Mouse (Mus musculus): ENCODE data around the gene Megf11.

Gene Megf11

DNA sequence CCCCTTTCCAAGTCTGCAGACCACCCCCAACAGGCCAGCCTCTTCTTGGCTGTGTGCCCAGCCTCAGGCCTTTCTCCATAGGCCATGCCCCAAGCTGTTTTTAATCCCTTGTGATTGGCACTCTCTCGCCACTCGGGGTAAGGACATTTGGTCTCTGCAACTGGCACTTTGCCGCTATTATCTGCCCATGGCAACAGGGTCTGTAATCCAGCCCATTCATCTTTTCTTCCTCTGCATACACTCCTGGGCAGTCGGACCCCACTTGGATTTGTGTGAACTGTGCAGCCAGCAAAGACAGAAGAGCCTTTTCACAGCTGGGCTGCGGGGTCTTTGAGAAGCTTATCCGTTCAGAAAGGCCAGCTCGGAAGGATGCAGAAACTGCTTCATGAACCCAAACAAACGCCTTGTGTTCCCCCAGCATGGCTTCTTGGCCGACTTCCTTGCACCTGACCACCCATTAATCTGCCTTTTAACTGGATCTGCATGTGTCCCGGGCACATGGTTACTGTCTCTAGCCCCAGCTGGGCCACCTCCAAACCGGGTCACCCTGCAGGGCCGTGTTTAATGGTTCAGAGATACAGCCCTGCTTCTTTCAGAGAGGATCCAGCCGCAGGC lies 220.4 kb downstream of the Megf11 start:
- in situ Hi-C loops (cut with MboI): no loop called here

- in situ Hi-C loops (cut with MboI): no loop called here
Observed at GRCm38 (mm10) chr9:64607049-64607448, 221.6 kb downstream of the Megf11 start.

- in situ Hi-C loops (cut with MboI): no loop called here
Observed at GRCm38 (mm10) chr9:64609546-64609945, 224.1 kb downstream of the Megf11 start.

- in situ Hi-C loops (cut with MboI): no loop called here
Observed at GRCm38 (mm10) chr9:64612121-64612983, 226.9 kb downstream of the Megf11 start.

GRCm38 (mm10) chr9:64612984-64613649 lies 227.7 kb downstream of the Megf11 start:
- in situ Hi-C loops (cut with MboI): no loop called here

DNA sequence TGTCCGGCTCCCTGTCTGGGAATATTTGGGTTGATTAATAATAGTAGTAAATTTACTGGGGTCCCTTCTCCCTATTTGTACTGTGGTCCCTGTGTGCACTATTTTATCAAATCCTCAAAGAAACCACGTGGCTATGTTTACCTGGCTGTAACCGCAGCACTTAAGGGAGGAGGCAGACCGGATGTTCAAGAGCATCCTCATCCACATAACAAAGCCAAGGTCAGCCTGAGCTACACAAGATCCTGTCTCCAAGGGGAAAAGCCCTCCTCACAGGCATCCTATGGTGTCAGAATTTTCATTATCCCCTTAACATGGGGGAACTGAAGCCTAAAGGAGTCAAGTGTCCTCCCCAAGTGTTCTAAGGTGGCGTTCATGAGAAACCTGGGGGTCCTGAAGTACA lies 232.0 kb downstream of the Megf11 start:
- in situ Hi-C loops (cut with MboI): no loop called here

- in situ Hi-C loops (cut with MboI): no loop called here
Observed at GRCm38 (mm10) chr9:64618433-64618832, 233.0 kb downstream of the Megf11 start.

DNA sequence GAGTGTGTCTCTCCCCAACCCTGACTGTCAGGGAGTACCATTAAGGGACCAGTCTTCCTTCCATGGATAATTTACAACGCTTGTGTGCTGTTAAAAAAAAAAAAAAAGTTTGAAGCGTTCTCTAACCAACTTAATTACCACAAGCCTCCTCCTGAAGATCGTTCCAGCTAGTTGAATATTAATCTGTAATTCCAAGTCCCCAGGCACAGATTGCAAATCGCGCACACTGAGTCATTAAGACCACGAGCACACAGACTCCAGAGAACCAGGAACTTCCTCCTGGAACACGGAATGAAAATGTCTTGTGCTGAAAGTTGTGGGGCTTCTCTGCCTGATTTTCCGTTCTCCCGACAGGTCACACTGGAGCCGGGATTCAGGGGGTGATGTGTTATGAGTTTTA lies 234.0 kb downstream of the Megf11 start:
- in situ Hi-C loops (cut with MboI): no loop called here

DNA sequence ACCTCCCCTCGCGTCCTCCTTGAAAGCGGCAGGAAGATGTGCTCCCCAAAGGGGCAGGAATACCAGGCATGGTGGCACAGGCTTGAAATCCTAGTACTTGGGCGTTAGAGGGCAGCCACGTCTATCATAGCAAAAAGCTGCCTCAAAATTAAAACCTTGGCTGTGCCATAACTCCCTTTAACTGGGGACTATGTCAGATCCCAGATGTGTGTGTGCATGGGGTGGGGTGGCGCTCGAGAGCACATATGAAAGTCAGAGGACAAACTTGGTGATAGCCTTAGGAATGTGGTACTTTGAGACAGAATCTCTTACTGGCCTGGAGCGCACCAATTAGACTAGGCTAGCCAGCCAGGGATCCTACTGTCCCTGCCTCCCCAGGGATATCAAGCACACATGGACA lies 235.2 kb downstream of the Megf11 start:
- in situ Hi-C loops (cut with MboI): no loop called here

DNA sequence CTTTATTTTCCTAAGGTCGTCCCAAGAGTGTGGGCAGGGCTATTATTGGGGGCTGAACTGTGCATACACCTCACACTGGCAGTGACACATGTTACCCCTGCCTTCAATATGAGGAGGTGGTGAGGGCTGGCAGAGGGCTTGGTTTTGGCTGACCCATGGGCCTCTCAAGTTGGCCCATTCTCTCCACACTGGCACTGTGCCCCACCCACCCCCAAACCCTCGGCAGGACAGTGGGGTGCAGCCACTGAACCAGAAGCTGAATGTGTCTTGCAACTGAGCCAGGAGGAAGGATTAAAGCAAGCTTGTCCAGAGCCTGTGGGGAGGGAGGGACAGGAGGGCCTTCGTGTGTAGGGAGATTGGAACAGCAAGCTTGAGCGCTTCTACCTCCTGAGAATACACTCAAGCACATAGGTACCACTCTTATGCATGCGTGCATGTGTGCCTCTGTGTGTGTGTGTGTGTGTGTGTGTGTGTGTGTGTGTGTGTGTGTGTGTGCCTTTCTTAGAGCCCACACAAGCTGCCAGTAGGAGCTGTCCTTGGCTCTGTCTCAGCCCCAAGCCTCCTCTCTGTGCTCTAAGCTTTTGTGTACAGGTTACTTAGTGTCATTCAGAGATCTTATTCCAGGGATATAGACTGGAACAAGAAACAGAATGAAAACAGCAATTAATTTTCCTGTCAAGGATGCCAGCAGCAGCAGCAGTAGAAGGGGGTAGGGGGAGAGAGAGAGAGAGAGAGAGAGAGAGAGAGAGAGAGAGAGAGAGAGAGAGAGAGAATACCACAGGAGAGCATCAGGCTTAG lies 236.3 kb downstream of the Megf11 start:
- in situ Hi-C loops (cut with MboI): no loop called here

DNA sequence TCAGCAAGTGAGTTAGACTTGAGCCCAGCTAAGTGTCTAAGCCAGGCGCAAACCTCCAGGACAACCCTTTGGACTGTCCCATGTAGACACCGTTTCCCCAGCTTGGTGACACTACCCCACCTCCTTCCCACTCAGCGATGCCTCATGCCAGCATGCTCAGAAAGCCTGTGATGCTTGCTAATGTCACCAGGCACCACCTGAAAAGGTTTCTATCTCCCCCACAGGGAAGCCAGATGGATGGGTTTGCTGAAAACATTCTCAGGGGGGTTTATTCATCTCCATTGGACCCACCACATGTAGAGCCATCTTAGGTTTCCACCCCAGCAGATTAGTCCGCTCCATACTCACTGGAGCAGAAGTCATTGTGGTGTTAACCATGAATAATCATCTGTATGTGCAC lies 237.9 kb downstream of the Megf11 start:
- in situ Hi-C loops (cut with MboI): no loop called here

DNA sequence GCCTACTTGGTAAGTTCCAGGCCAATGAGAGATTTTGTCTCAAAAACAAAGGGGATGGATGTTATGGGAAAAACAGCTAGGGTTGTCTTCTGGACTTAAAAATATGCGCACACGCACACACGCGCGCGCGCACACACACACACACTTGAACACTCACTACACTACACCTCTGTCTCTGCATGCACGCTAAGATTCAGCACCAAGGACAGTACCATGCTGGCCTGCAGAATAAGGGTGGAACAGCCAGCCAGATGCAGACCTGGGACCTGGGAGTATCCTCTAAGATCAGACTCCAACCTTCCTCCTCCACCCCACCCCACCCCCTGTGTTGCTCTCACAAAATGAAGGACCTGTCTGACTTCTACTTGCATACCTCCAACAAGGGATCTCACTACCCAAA lies 239.1 kb downstream of the Megf11 start:
- in situ Hi-C loops (cut with MboI): no loop called here

DNA sequence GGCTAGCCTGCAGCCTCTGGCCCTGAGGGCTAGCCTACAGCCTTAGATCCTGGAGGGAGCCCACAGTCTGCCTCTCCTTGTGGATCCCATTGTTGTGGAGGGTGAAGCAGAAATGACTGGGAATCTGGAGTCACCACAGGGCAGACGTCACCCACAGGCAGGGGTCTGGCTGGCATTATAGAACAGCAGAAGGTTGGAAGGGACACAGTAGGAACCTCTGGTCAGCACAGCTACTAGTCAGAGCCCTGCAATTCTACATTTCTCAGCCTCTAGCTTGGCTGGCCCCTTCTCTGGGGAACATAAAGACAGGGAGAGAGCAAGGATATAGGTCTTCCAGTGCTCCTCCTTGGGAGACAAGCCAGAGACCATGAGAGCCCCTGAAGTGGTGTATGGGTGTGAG lies 244.4 kb downstream of the Megf11 start:
- in situ Hi-C loops (cut with MboI): no loop called here

GRCm38 (mm10) chr9:64633169-64633568 lies 247.7 kb downstream of the Megf11 start:
- in situ Hi-C loops (cut with MboI): no loop called here

DNA sequence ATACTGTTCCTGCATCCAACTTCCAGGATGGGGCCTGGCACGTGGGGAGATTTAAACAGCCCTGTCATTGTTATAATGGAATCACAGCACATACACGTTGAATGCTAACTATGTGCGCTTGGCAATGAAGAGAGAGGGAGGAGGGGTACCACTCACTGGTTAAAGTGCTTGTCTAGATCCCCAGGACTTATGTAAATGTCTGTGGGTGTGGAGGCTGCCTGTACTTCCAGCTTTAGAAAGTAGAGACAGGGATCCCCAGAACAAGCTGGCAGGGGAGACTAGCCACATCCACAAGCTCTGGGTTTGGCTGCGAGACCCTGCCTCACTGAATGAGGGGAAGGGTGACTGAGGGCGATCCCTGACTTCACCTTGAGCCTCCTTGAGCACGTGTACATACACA lies 250.7 kb downstream of the Megf11 start:
- in situ Hi-C loops (cut with MboI): no loop called here

DNA sequence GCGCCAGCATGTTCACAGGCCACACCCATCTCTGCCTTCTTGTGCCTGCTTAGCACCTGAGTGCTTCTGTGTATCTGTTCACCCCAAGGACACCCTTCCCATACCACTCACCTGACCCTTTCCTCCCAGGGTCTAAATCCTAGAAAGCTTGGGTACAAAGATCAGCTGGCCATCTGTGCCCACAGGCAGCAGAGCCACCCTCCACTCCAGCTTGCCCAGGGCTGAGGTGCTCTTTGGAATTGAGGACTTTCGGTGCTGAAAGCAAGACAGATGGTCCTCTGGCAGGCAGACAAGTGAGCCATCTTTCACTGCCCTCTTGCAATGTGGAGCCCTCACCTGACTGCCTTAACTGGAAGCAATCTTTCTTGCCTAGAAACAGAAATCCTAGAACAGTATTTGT lies 251.5 kb downstream of the Megf11 start:
- in situ Hi-C loops (cut with MboI): no loop called here

DNA sequence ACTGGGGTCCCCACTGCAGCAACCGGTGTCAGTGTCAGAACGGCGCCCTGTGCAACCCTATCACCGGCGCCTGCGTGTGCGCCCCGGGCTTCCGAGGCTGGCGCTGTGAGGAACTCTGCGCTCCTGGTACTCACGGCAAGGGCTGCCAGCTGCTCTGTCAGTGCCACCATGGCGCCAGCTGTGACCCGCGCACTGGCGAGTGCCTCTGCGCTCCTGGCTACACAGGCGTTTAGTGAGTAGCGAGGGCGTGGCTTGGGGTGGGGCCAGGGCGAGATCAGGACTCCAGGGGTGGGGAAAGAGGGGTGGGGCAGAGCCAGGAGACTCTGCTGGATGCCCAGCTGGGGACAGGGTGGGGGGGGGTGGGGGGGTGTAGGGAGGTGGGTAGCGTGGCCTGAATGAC lies 252.8 kb downstream of the Megf11 start:
- in situ Hi-C loops (cut with MboI): no loop called here

DNA sequence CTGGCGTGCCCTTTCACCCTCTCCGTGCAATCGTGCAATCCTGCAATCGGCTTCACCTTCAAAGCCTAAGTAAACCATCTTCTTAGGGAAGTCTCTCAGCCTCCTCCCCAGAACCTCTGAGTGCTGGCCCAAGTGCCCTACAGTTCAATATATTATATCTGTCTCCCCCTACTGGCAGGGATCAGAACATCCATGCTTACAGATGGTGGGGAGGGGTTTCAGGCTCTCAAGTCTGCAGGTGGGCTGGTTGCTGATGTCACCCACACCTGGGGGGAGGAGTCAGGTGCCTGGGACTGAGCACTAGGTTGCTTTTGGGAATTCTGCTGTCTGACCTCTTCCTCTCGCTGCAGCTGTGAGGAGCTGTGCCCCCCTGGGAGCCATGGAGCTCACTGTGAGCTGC lies 254.2 kb downstream of the Megf11 start:
- in situ Hi-C loops (cut with MboI): no loop called here

DNA sequence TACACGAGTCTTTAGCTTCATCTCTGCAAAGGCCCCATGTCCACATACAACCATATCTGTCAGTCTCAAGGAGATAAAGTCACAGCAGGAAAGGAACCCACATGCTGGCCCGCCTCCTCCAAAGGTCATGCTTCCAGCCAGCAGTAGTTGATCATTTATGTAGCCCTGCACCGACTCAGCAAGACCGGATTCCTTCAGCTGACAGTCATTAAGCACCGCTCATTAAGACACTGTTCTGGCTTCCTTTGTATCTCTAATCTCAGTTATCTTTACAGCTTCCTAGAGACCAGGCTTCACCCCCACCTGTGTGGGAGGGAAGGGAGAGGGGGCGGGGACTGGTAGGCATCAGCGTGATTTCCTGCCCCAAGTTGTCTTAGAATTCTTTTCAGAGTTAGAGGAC lies 258.7 kb downstream of the Megf11 start:
- in situ Hi-C loops (cut with MboI): no loop called here

- in situ Hi-C loops (cut with MboI): no loop called here
Observed at GRCm38 (mm10) chr9:64645462-64645861, 260.0 kb downstream of the Megf11 start.

DNA sequence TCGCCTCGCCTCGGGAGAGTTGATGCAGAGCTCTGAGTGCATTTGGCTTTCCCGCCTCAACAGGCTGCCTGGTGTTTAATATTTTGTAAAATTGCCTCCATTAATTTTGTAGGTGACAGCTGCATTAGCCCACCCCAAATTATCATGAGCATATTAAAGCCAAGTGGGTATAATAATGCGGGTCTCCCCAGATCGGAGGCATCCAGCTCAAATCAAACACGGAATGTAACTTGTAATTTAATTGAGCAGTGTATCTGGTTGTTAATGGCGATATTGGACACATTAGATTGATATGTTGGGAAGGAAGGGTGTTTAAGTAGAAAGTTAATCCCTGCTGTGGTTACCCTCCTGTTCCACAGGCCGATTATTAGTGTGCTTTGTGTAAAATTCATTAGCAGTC lies 264.0 kb downstream of the Megf11 start:
- in situ Hi-C loops (cut with MboI): no loop called here

GRCm38 (mm10) chr9:64649892-64650291 lies 264.5 kb downstream of the Megf11 start:
- in situ Hi-C loops (cut with MboI): no loop called here

Measured in mature B cell (primary cell).